Mouse (Mus musculus) neural tube, embryonic 11.5 days (tissue): Measurements from ENCODE around the gene Nr2c2ap. TPM values are rescaled to one million over a fixed set of nuclear protein-coding genes. Genes with fewer than 3 reads are reported as not detected.

Experiments
- ATAC-seq: fragments of 200-750 bp; cut with Nextera tagmentation; 2 replicates; pipeline ENCODE4 v1.8.0; 2017; ENCODE audit warnings: moderate number of reproducible peaks, mild to moderate bottlenecking, moderate TSS enrichment, moderate library complexity; ENCODE audit not compliant: insufficient read depth, low FRiP score, low TSS enrichment
- DNase-seq: peaks from one replicate; pipeline ENCODE4 v3.0.0-alpha.2; 2015; ENCODE audit warnings: low spot score
- H3K27ac ChIP-seq: fragments of 300-500 bp; sonication (generic); 2 replicates; pipeline ENCODE4 v1.5.1; 2014; ENCODE audit warnings: low read depth, mild to moderate bottlenecking, low read length
- H3K27me3 ChIP-seq: fragments of 300-500 bp; sonication (generic); 2 replicates; pipeline ENCODE4 v1.6.1; 2014; ENCODE audit warnings: mild to moderate bottlenecking, low read length, mixed read lengths; ENCODE audit not compliant: control insufficient read depth, insufficient read depth
- H3K36me3 ChIP-seq: fragments of 300-500 bp; sonication (generic); 2 replicates; pipeline ENCODE4 v1.6.1; 2014; ENCODE audit warnings: mild to moderate bottlenecking, low read length, moderate library complexity, mixed read lengths; ENCODE audit not compliant: control insufficient read depth, insufficient read depth
- H3K4me1 ChIP-seq: fragments of 300-500 bp; sonication (generic); 2 replicates; pipeline ENCODE4 v1.6.1; 2014; ENCODE audit warnings: low read length, mixed read lengths; ENCODE audit not compliant: control insufficient read depth, insufficient read depth
- H3K4me2 ChIP-seq: fragments of 300-500 bp; sonication (generic); 2 replicates; pipeline ENCODE4 v1.6.1; 2014; ENCODE audit warnings: low read depth, mild to moderate bottlenecking, moderate library complexity
- H3K4me3 ChIP-seq: fragments of 300-500 bp; sonication (generic); 2 replicates; pipeline ENCODE4 v1.5.1; 2014; ENCODE audit warnings: low read depth, low read length
- H3K9ac ChIP-seq: fragments of 300-500 bp; sonication (generic); 2 replicates; pipeline ENCODE4 v1.6.1; 2014; ENCODE audit warnings: mild to moderate bottlenecking, low read length
- H3K9me3 ChIP-seq: fragments of 300-500 bp; sonication (generic); 2 replicates; pipeline ENCODE4 v1.6.1; 2016; ENCODE audit warnings: low read length; ENCODE audit not compliant: control insufficient read depth
- WGBS: fragments of 180-500 bp; shearing (Covaris S2); extraction: QIAGEN DNeasy Blood & Tissue Kit; methylation state at CpG from one replicate; pipeline ENCODE4 v1.1.7; 2014; 5-methylcytosine and 5-hydroxymethylcytosine counted together
- microRNA-seq: library from miRNA; unstranded; fragments of <30 nt; microRNA quantifications from one replicate; pipeline ENCODE4, GENCODE M21; 2016
- polyA plus RNA-seq: library from polyadenylated mRNA; unstranded; fragments of >200 nt; fragmentation: Nextera tagmentation; extraction: Ambion mirVana; gene quantifications from 2 replicates; pipeline ENCODE4 v1.2.1, GENCODE M21; 2014

Nr2c2ap gene
- polyA plus RNA-seq, 1 experiment from 2014 or later: 18.9 TPM

GRCm38 (mm10) chr8:70181212-70181902 is 50.2 kb downstream of the Nr2c2ap start:
- Histone ChIP-seq H3K4me1 (no peaks in the 10 kb centered on the region), H3K9ac (no peak overlapping the region), H3K27ac (no peak overlapping the region), H3K4me2 (no peak overlapping the region), H3K9me3 (no peaks in the 10 kb centered on the region), H3K27me3 (no peaks in the 10 kb centered on the region), H3K36me3 (peaks cover 8% of the 10 kb centered on the region), H3K4me3 (no peak overlapping the region)
- 65% methylated on average over 16 of the region's 16 CpGs for WGBS
- DNase-seq (no peak), ATAC-seq (0 out of 2 replicates have a peak, but pooled peaks have one; percentile 27)

- 27% methylated on average over 2 of the region's 2 CpGs for WGBS
Measured at GRCm38 (mm10) chr8:70181903-70182252, 50.7 kb downstream of the Nr2c2ap start.

GRCm38 (mm10) chr8:70183194-70183593 is 52.1 kb downstream of the Nr2c2ap start:
- H3K9me3 ChIP-seq: no peaks in the 10 kb centered on the region
- no peak overlapping the region for H3K9ac ChIP-seq
- H3K4me3 ChIP-seq: no peak overlapping the region
- H3K36me3 ChIP-seq: peaks cover 6% of the 10 kb centered on the region; the same call in 1 of the 2 replicates
- no peaks in the 10 kb centered on the region for H3K27me3 ChIP-seq
- H3K4me1 ChIP-seq: no peaks in the 10 kb centered on the region
- H3K27ac ChIP-seq: no peak overlapping the region
- WGBS: 86% methylated on average over 4 of the region's 4 CpGs
- no peak overlapping the region for H3K4me2 ChIP-seq
- ATAC-seq (no peak), DNase-seq (no peak)

More at GRCm38 (mm10) chr8:70181903-70182252, 50.7 kb downstream of the Nr2c2ap start:
- no peaks in the 10 kb centered on the region for H3K9me3 ChIP-seq
- no peak for DNase-seq
- H3K36me3 ChIP-seq: peaks cover 7% of the 10 kb centered on the region
- no peak overlapping the region for H3K9ac ChIP-seq
- H3K4me2 ChIP-seq: no peak overlapping the region
- no peaks in the 10 kb centered on the region for H3K27me3 ChIP-seq
- H3K27ac ChIP-seq: no peak overlapping the region
- H3K4me3 ChIP-seq: no peak overlapping the region
- no peak for ATAC-seq
- H3K4me1 ChIP-seq: no peaks in the 10 kb centered on the region

Small RNAs within 50 kb of the gene (microRNA-seq; reads per million reads assigned to microRNA genes)
- 0.78 reads per million for gene Mir7066

Other genes starting within 250 kb of the Nr2c2ap start
- gene Cilp2, start 243.6 kb upstream of the Nr2c2ap start, polyA plus RNA-seq: 0.47 and 0.86 TPM in 2 replicates
- 4.1 and 4.8 TPM in 2 replicates for gene Tssk6, start 229.1 kb upstream of the Nr2c2ap start, polyA plus RNA-seq
- 151 and 161 TPM in 2 replicates for gene Ndufa13, start 228.8 kb upstream of the Nr2c2ap start, polyA plus RNA-seq
- 3.7 and 5.0 TPM in 2 replicates for gene Yjefn3, start 228.6 kb upstream of the Nr2c2ap start, polyA plus RNA-seq
- gene Gatad2a, start 134.9 kb upstream of the Nr2c2ap start, polyA plus RNA-seq: 80.7 and 92.7 TPM in 2 replicates
- 57.3 and 62.1 TPM in 2 replicates for gene Mau2, start 88.6 kb upstream of the Nr2c2ap start, polyA plus RNA-seq
- gene Sugp1, start 88.5 kb upstream of the Nr2c2ap start, polyA plus RNA-seq: 39.2 and 39.5 TPM in 2 replicates
- gene Tm6sf2, start 58.4 kb upstream of the Nr2c2ap start, polyA plus RNA-seq: 0.53 and 1.3 TPM in 2 replicates
- 0.21 and 0.27 TPM in 2 replicates for gene Hapln4, start 47.9 kb upstream of the Nr2c2ap start, polyA plus RNA-seq
- 55.8 and 59.7 TPM in 2 replicates for gene Ncan, start 10.5 kb upstream of the Nr2c2ap start, polyA plus RNA-seq
- 13.0 and 13.3 TPM in 2 replicates for gene Rfxank, start 7.8 kb downstream of the Nr2c2ap start, polyA plus RNA-seq
- gene Borcs8, start 8.2 kb downstream of the Nr2c2ap start, polyA plus RNA-seq: 52.1 and 52.2 TPM in 2 replicates
- gene Mef2b, start 8.4 kb downstream of the Nr2c2ap start, polyA plus RNA-seq: 0.39 and 0.58 TPM in 2 replicates
- 36.4 and 36.8 TPM in 2 replicates for gene Tmem161a, start 41.0 kb downstream of the Nr2c2ap start, polyA plus RNA-seq
- 2.4 TPM in 2 replicates for gene Slc25a42, start 81.0 kb downstream of the Nr2c2ap start, polyA plus RNA-seq
- 48.3 and 50.6 TPM in 2 replicates for gene Sugp2, start 102.9 kb downstream of the Nr2c2ap start, polyA plus RNA-seq
- gene Armc6, start 103.1 kb downstream of the Nr2c2ap start, polyA plus RNA-seq: 37.9 and 43.2 TPM in 2 replicates
- gene Homer3, start 151.5 kb downstream of the Nr2c2ap start, polyA plus RNA-seq: 77.7 and 80.4 TPM in 2 replicates
- gene Ddx49, start 171.2 kb downstream of the Nr2c2ap start, polyA plus RNA-seq: 51.4 and 55.2 TPM in 2 replicates
- gene Cope, start 171.2 kb downstream of the Nr2c2ap start, polyA plus RNA-seq: 272 and 283 TPM in 2 replicates
- gene Cers1, start 184.4 kb downstream of the Nr2c2ap start, polyA plus RNA-seq: 6.8 and 6.9 TPM in 2 replicates
- gene Gdf1, start 198.5 kb downstream of the Nr2c2ap start, polyA plus RNA-seq: 0.93 and 1.5 TPM in 2 replicates
- 24.0 and 24.1 TPM in 2 replicates for gene Upf1, start 221.9 kb downstream of the Nr2c2ap start, polyA plus RNA-seq
- gene Comp, start 242.2 kb downstream of the Nr2c2ap start, polyA plus RNA-seq: 0.16 and 0.32 TPM in 2 replicates